Mouse (Mus musculus) brain, embryonic 14.5 days (tissue): ENCODE data around the gene Srrm4.

Source experiments
- CTCF ChIP-seq: fragments of 200-500 bp; IDR thresholded peaks from 2 replicates; pipeline ENCODE4 v1.5.1; 2012; ENCODE audit warnings: inconsistent platforms, mild to moderate bottlenecking, moderate library complexity, borderline replicate concordance; ENCODE audit not compliant: insufficient read depth, insufficient read length; ENCODE audit errors: extremely low read depth
- POLR2A ChIP-seq: fragments of 200-500 bp; IDR thresholded peaks from 2 replicates; pipeline ENCODE4 v1.6.1; 2012; ENCODE audit warnings: mild to moderate bottlenecking, inconsistent platforms, borderline replicate concordance; ENCODE audit not compliant: poor library complexity, insufficient read depth, insufficient read length, severe bottlenecking; ENCODE audit errors: extremely low read depth

- TF ChIP-seq CTCF, result no peak
- no peak for TF ChIP-seq POLR2A
Measured at GRCm38 (mm10) chr5:116416208-116416607, 175.4 kb downstream of the Srrm4 start.
